Comparison of ENCODE assay signal across 19 mouse cellular contexts in genomic region chr1:127816381-127816780, GRCm38 (mm10). TPM values are rescaled to one million over a fixed set of nuclear protein-coding genes. Genes with fewer than 3 reads are reported as not detected.
"Had no signal": no experiment of that assay in that cellular context is flagged by ENCODE, and none has a peak within 500 bp of the region (broad histone marks: within the 10 kb centered on the region; RNA-seq: fewer than 3 reads in every experiment).

No protein-coding gene starts in this region.

- DNase-seq: retina, postnatal 1 day; right cerebral cortex, adult 18-20 months; right cerebral cortex, postnatal 14 days; right cerebral cortex, postnatal 25 days; right cerebral cortex, postnatal 4 days; spleen, adult 18-20 months; thymus, adult 18-20 months; thymus, adult 2 months; thymus, postnatal 14 days; thymus, postnatal 25 days; thymus, postnatal 36 days; thymus, postnatal 4 days had no signal

- H3K4me1 ChIP-seq: neural tube, embryonic 13.5 days; neural tube, embryonic 15.5 days; stomach, embryonic 15.5 days had no signal

- H3K36me3 ChIP-seq: neural tube, embryonic 13.5 days; neural tube, embryonic 15.5 days; stomach, embryonic 15.5 days had no signal

- H3K9ac ChIP-seq: neural tube, embryonic 13.5 days; neural tube, embryonic 15.5 days; stomach, embryonic 15.5 days had no signal

- H3K4me2 ChIP-seq: neural tube, embryonic 13.5 days; neural tube, embryonic 15.5 days; stomach, embryonic 15.5 days had no signal

- H3K27me3 ChIP-seq: neural tube, embryonic 13.5 days; neural tube, embryonic 15.5 days; stomach, embryonic 15.5 days had no signal

- H3K4me3 ChIP-seq: neural tube, embryonic 13.5 days; neural tube, embryonic 15.5 days; stomach, embryonic 15.5 days had no signal

- H3K9me3 ChIP-seq: neural tube, embryonic 13.5 days; neural tube, embryonic 15.5 days; stomach, embryonic 15.5 days had no signal

- H3K27ac ChIP-seq: neural tube, embryonic 13.5 days; neural tube, embryonic 15.5 days; stomach, embryonic 15.5 days; stomach, postnatal 0 days had no signal

RNA-seq across cellular contexts. Expression of gene Map3k19, which starts 38.5 kb away (rescaled TPM):
- polyA plus RNA-seq: small intestine, adult 2 months; stomach, embryonic 14.5 days; stomach, embryonic 15.5 days; stomach, embryonic 16.5 days; stomach, postnatal 0 days had no signal
